Mouse (Mus musculus) embryonic facial prominence, embryonic 10.5 days (tissue): Measurements from ENCODE around the gene Macf1. TPM values are rescaled to one million over a fixed set of nuclear protein-coding genes. Genes with fewer than 3 reads are reported as not detected.
A peak's percentile ranks its signal among the peaks of the same experiment; 100 is the strongest.

Experiments used
- DNase-seq: peaks from one replicate; pipeline ENCODE4 v3.0.0-alpha.2; 2017; ENCODE audit warnings: low spot score
- H3K27ac ChIP-seq: fragments of 300-500 bp; sonication (generic); replicated peaks from 2 replicates; pipeline ENCODE4 v1.5.1; 2016; ENCODE audit warnings: mild to moderate bottlenecking
- H3K27me3 ChIP-seq: fragments of 300-500 bp; sonication (generic); replicated peaks from 2 replicates; pipeline ENCODE4 v1.6.1; 2016; ENCODE audit warnings: low read depth, mild to moderate bottlenecking; ENCODE audit not compliant: poor library complexity, severe bottlenecking
- H3K36me3 ChIP-seq: fragments of 300-500 bp; sonication (generic); replicated peaks from 2 replicates; pipeline ENCODE4 v1.6.1; 2016; ENCODE audit warnings: mild to moderate bottlenecking, moderate library complexity
- H3K4me1 ChIP-seq: fragments of 300-500 bp; sonication (generic); 2 replicates; pipeline ENCODE4 v1.6.1; 2016
- H3K4me3 ChIP-seq: fragments of 300-500 bp; sonication (generic); 2 replicates; pipeline ENCODE4 v1.5.1; 2016; ENCODE audit warnings: mild to moderate bottlenecking, moderate library complexity
- H3K9me3 ChIP-seq: fragments of 300-500 bp; sonication (generic); 2 replicates; pipeline ENCODE4 v1.6.1; 2016; ENCODE audit warnings: mild to moderate bottlenecking
- WGBS: fragments of 180-500 bp; shearing (Covaris S2); methylation state at CpG from one replicate; pipeline ENCODE4 v1.1.7; 2016; 5-methylcytosine and 5-hydroxymethylcytosine counted together
- microRNA-seq: library from miRNA; unstranded; fragments of <30 nt; microRNA quantifications from one replicate; pipeline ENCODE4, GENCODE M21; 2017
- polyA plus RNA-seq: library from polyadenylated mRNA; unstranded; fragments of >200 nt; fragmentation: Nextera tagmentation; extraction: Ambion mirVana; gene quantifications from 2 replicates; pipeline ENCODE4 v1.2.1, GENCODE M21; 2016

The Macf1 gene
- polyA plus RNA-seq, 1 experiment from 2014 or later = 47.4 TPM

- 81% methylated on average over 6 of the region's 6 CpGs for WGBS
These were observed 371.1 kb downstream of the Macf1 start for GRCm38 (mm10) chr4:123313010-123313409.

GRCm38 (mm10) chr4:123311845-123312244 is 372.3 kb downstream of the Macf1 start:
- Histone ChIP-seq H3K4me1 (peaks cover 25% of the 10 kb centered on the region), H3K27ac (no peak overlapping the region), H3K4me3 (no peak overlapping the region), H3K27me3 (no peaks in the 10 kb centered on the region), H3K36me3 (peaks cover 7% of the 10 kb centered on the region), H3K9me3 (0 out of 2 replicates have a peak, but pooled peaks cover 3% of the 10 kb centered on the region)
- WGBS = 74% methylated on average over 7 of the region's 7 CpGs
- no peak for DNase-seq

More at GRCm38 (mm10) chr4:123313010-123313409, 371.1 kb downstream of the Macf1 start:
- Histone ChIP-seq H3K4me1 (peaks cover 23% of the 10 kb centered on the region), H3K27ac (no peak overlapping the region), H3K27me3 (no peaks in the 10 kb centered on the region), H3K36me3 (peaks cover 3% of the 10 kb centered on the region; the same call in 1 of the 2 replicates), H3K9me3 (0 out of 2 replicates have a peak, but pooled peaks cover 3% of the 10 kb centered on the region), H3K4me3 (no peak overlapping the region)
- no peak for DNase-seq

GRCm38 (mm10) chr4:123308292-123308691 is 375.9 kb downstream of the Macf1 start:
- DNase-seq = no peak
- 0 out of 2 replicates have a peak, but pooled peaks cover 5% of the 10 kb centered on the region for H3K9me3 ChIP-seq
- peaks cover 30% of the 10 kb centered on the region for H3K36me3 ChIP-seq
- no peak overlapping the region for H3K4me3 ChIP-seq
- WGBS = 62% methylated on average over 3 of the region's 3 CpGs
- peaks cover 19% of the 10 kb centered on the region for H3K4me1 ChIP-seq
- H3K27ac ChIP-seq = no peak overlapping the region
- H3K27me3 ChIP-seq = no peaks in the 10 kb centered on the region

- 91% methylated on average over 10 of the region's 10 CpGs for WGBS
- no peak for DNase-seq
- Histone ChIP-seq H3K27ac (no peak overlapping the region), H3K36me3 (peaks cover 43% of the 10 kb centered on the region), H3K27me3 (no peaks in the 10 kb centered on the region), H3K4me3 (no peak overlapping the region), H3K4me1 (peaks cover 12% of the 10 kb centered on the region; the same call in 1 of the 2 replicates), H3K9me3 (0 out of 2 replicates have a peak, but pooled peaks cover 5% of the 10 kb centered on the region)
These were observed 377.2 kb downstream of the Macf1 start for GRCm38 (mm10) chr4:123306999-123307398.

- Histone ChIP-seq H3K36me3 (peaks cover 53% of the 10 kb centered on the region), H3K27ac (no peak overlapping the region), H3K4me1 (peaks cover 8% of the 10 kb centered on the region; the same call in 1 of the 2 replicates), H3K27me3 (no peaks in the 10 kb centered on the region), H3K9me3 (0 out of 2 replicates have a peak, but pooled peaks cover 2% of the 10 kb centered on the region), H3K4me3 (no peak overlapping the region)
- peak; percentile 32 for DNase-seq
- WGBS = 40% methylated on average over 3 of the region's 3 CpGs
These were observed 378.4 kb downstream of the Macf1 start for GRCm38 (mm10) chr4:123305789-123306188.

Small RNA genes lying within 50 kb of the gene (microRNA-seq; reads per million reads assigned to microRNA genes)
- gene Mir6398 = not detected

Other genes starting within 250 kb of the Macf1 start
- gene Ndufs5, start 33.8 kb upstream of the Macf1 start, polyA plus RNA-seq = 332 and 340 TPM in 2 replicates
- 55.0 and 57.3 TPM in 2 replicates for gene Akirin1, start 66.0 kb upstream of the Macf1 start, polyA plus RNA-seq
- gene Rhbdl2, start 103.5 kb upstream of the Macf1 start, polyA plus RNA-seq = 0.35 and 0.57 TPM in 2 replicates
- gene 4933427I04Rik, start 175.3 kb upstream of the Macf1 start, polyA plus RNA-seq = not detected in 2 replicates
- gene Mycbp, start 220.5 kb upstream of the Macf1 start, polyA plus RNA-seq = 72.3 and 72.6 TPM in 2 replicates
- gene Rragc, start 233.1 kb upstream of the Macf1 start, polyA plus RNA-seq = 34.1 and 37.9 TPM in 2 replicates
- gene 4930535I16Rik, start 233.7 kb upstream of the Macf1 start, polyA plus RNA-seq = not detected in 2 replicates